ENCODE assay signal across 24 mouse cellular contexts in genomic region chr19:44318545-44318944, GRCm38 (mm10). TPM values are rescaled to one million over a fixed set of nuclear protein-coding genes. Genes with fewer than 3 reads are reported as not detected.
DNase-seq lines count a peak whose midpoint lies in the region; ATAC-seq and TF ChIP-seq lines count a peak whose summit lies in the region.
"Had no signal": no experiment of that assay in that cellular context is flagged by ENCODE, and none has a peak within 500 bp of the region (broad histone marks: within the 10 kb centered on the region; RNA-seq: fewer than 3 reads in every experiment).

No protein-coding gene starts in this region.

- TF ChIP-seq CTCF in layer of hippocampus, adult 2 months (conservative IDR thresholded peaks at IDR 0.05), result peak; percentile 56
- TF ChIP-seq CTCF in midbrain, postnatal 0 days (IDR thresholded peaks at IDR 0.05), result peak; percentile 45

- H3K27me3 ChIP-seq in forebrain, embryonic 11.5 days (ENCODE audit: control insufficient read depth, insufficient read depth, low read length), result no peaks in the 10 kb centered on the region
- H3K27me3 ChIP-seq in forebrain, embryonic 10.5 days (ENCODE audit: poor library complexity, severe bottlenecking), result no peaks in the 10 kb centered on the region
- no peaks in the 10 kb centered on the region for H3K27me3 ChIP-seq in midbrain, postnatal 0 days (ENCODE audit: insufficient read depth, low read length)
- no peaks in the 10 kb centered on the region for H3K27me3 ChIP-seq in midbrain, embryonic 16.5 days (ENCODE audit: control insufficient read depth, insufficient read depth, low read depth, low read length)
- H3K27me3 ChIP-seq: embryonic facial prominence, embryonic 12.5 days; heart, embryonic 13.5 days; hindbrain, embryonic 15.5 days; liver, embryonic 13.5 days; megakaryocyte, embryonic 14.5 days had no signal

- DNase-seq in forebrain, embryonic 11.5 days (ENCODE audit: low spot score), result peak; percentile 20
- DNase-seq in forebrain, embryonic 10.5 days (ENCODE audit: extremely low spot score, low spot score), result no peak
- DNase-seq in layer of hippocampus, adult 2 months (ENCODE audit: low spot score in 2 of 2), result no peak
- no peak for DNase-seq in layer of hippocampus, postnatal 36 days
- no peak for DNase-seq in midbrain, postnatal 0 days (ENCODE audit: low spot score)
- no peak for DNase-seq in thymus, adult 18-20 months
- DNase-seq in right cerebral cortex, postnatal 36 days (ENCODE audit: low spot score in 2 of 2), result no peak
- DNase-seq: adrenal gland, adult 2 months; cerebellum, adult 8-10 months; kidney, adult 11 months; kidney, postnatal 10 days; left cerebral cortex, postnatal 4 days; liver, embryonic 13.5 days; lung, postnatal 14 days; thymus, postnatal 14 days had no signal

- no peak overlapping the region for H3K4me3 ChIP-seq in forebrain, embryonic 11.5 days (ENCODE audit: low read depth, low read length)
- no peak overlapping the region for H3K4me3 ChIP-seq in forebrain, embryonic 10.5 days
- H3K4me3 ChIP-seq in layer of hippocampus, adult 2 months, result no peak overlapping the region
- H3K4me3 ChIP-seq in midbrain, postnatal 0 days (ENCODE audit: low read depth, low read length), result no peak overlapping the region
- H3K4me3 ChIP-seq in midbrain, embryonic 16.5 days (ENCODE audit: low read depth, low read length), result no peak overlapping the region
- H3K4me3 ChIP-seq: embryonic facial prominence, embryonic 12.5 days; erythroblast, embryonic 14.5 days; heart, embryonic 13.5 days; hindbrain, embryonic 15.5 days; liver, embryonic 13.5 days; megakaryocyte, embryonic 14.5 days had no signal

- no peak overlapping the region for H3K27ac ChIP-seq in forebrain, embryonic 11.5 days (ENCODE audit: low read depth, low read length)
- H3K27ac ChIP-seq in forebrain, embryonic 10.5 days, result no peak overlapping the region
- H3K27ac ChIP-seq in layer of hippocampus, adult 2 months, result no peak overlapping the region
- no peak overlapping the region for H3K27ac ChIP-seq in midbrain, postnatal 0 days (ENCODE audit: low read depth, low read length)
- H3K27ac ChIP-seq in midbrain, embryonic 16.5 days (ENCODE audit: low read length), result no peak overlapping the region
- H3K27ac ChIP-seq: embryonic facial prominence, embryonic 12.5 days; heart, embryonic 13.5 days; hindbrain, embryonic 15.5 days; liver, embryonic 13.5 days had no signal

- H3K4me1 ChIP-seq in forebrain, embryonic 11.5 days (replicated peaks; ENCODE audit: control insufficient read depth, insufficient read depth, low read length), result peaks cover 5% of the 10 kb centered on the region; the same call in 1 of the 2 replicates
- H3K4me1 ChIP-seq in forebrain, embryonic 10.5 days, result peaks cover 24% of the 10 kb centered on the region
- no peaks in the 10 kb centered on the region for H3K4me1 ChIP-seq in midbrain, postnatal 0 days (ENCODE audit: insufficient read depth, low read length)
- peaks cover 10% of the 10 kb centered on the region for H3K4me1 ChIP-seq in midbrain, embryonic 16.5 days (ENCODE audit: control insufficient read depth, insufficient read depth, low read length)

- H3K9ac ChIP-seq in forebrain, embryonic 11.5 days (ENCODE audit: low read length), result no peak overlapping the region
- no peak overlapping the region for H3K9ac ChIP-seq in midbrain, postnatal 0 days (replicated peaks; ENCODE audit: low read length, poor library complexity, severe bottlenecking)
- no peak overlapping the region for H3K9ac ChIP-seq in midbrain, embryonic 16.5 days (ENCODE audit: low read depth, low read length)
- H3K9ac ChIP-seq: embryonic facial prominence, embryonic 12.5 days; heart, embryonic 13.5 days; hindbrain, embryonic 15.5 days; liver, embryonic 13.5 days had no signal

- no peaks in the 10 kb centered on the region for H3K36me3 ChIP-seq in forebrain, embryonic 11.5 days (ENCODE audit: control insufficient read depth, insufficient read depth, low read length)
- no peaks in the 10 kb centered on the region for H3K36me3 ChIP-seq in forebrain, embryonic 10.5 days (replicated peaks)
- no peaks in the 10 kb centered on the region for H3K36me3 ChIP-seq in midbrain, postnatal 0 days (ENCODE audit: insufficient read depth, low read length)
- H3K36me3 ChIP-seq in midbrain, embryonic 16.5 days (ENCODE audit: control insufficient read depth, insufficient read depth, low read length), result no peaks in the 10 kb centered on the region
- H3K36me3 ChIP-seq: embryonic facial prominence, embryonic 12.5 days; heart, embryonic 13.5 days; hindbrain, embryonic 15.5 days; liver, embryonic 13.5 days had no signal

- no peak for ATAC-seq in forebrain, embryonic 11.5 days (replicated peaks; ENCODE audit: low FRiP score)
- no peak for ATAC-seq in midbrain, postnatal 0 days (ENCODE audit: low FRiP score)
- no peak for ATAC-seq in midbrain, embryonic 16.5 days
- ATAC-seq: CD4-positive, CD25-positive, alpha-beta regulatory T cell, adult 4 months; forebrain, embryonic 16.5 days had no signal

- H3K9me3 ChIP-seq in forebrain, embryonic 11.5 days (ENCODE audit: control insufficient read depth, low read length), result no peaks in the 10 kb centered on the region; the same call in 1 of the 2 replicates
- no peaks in the 10 kb centered on the region; the same call in 1 of the 2 replicates for H3K9me3 ChIP-seq in forebrain, embryonic 10.5 days
- no peaks in the 10 kb centered on the region for H3K9me3 ChIP-seq in midbrain, postnatal 0 days (ENCODE audit: low read length)
- H3K9me3 ChIP-seq in midbrain, embryonic 16.5 days (replicated peaks; ENCODE audit: control insufficient read depth, low read length, poor library complexity, severe bottlenecking), result no peaks in the 10 kb centered on the region
- H3K9me3 ChIP-seq: embryonic facial prominence, embryonic 12.5 days; hindbrain, embryonic 15.5 days; liver, embryonic 13.5 days had no signal

- no peak overlapping the region for H3K4me2 ChIP-seq in forebrain, embryonic 11.5 days (ENCODE audit: low read depth, low read length, severe bottlenecking)
- no peak overlapping the region for H3K4me2 ChIP-seq in midbrain, postnatal 0 days (ENCODE audit: low read depth, low read length, poor library complexity, severe bottlenecking)
- H3K4me2 ChIP-seq in midbrain, embryonic 16.5 days (ENCODE audit: low read length), result no peak overlapping the region
- H3K4me2 ChIP-seq: embryonic facial prominence, embryonic 12.5 days; heart, embryonic 13.5 days; hindbrain, embryonic 15.5 days; liver, embryonic 13.5 days had no signal

RNA-seq across cellular contexts. Expression of gene Scd4, which starts 14.3 kb away (rescaled TPM):
- not detected in 2 replicates for polyA plus RNA-seq in forebrain, embryonic 11.5 days (2014; fragmentation: Nextera tagmentation; extraction: Ambion mirVana)
- 0.06 TPM in 1 of 2 replicates, not detected in the other for polyA plus RNA-seq in forebrain, embryonic 10.5 days (2016; fragmentation: Nextera tagmentation; extraction: Ambion mirVana)
- total RNA-seq in layer of hippocampus, adult 2 months (2021), result 1 to 10 TPM; 2.3 to 2.5 TPM
- total RNA-seq in layer of hippocampus, postnatal 36 days (2021), result 1 to 10 TPM; 1.7 to 2.7 TPM
- total RNA-seq in midbrain, postnatal 0 days (2014; rRNA removed), result 0.33 and 0.44 TPM in 2 replicates
- 0.17 TPM in 1 of 2 replicates, not detected in the other for polyA plus RNA-seq in midbrain, postnatal 0 days (2015; fragmentation: Nextera tagmentation; extraction: Ambion mirVana)
- 0.18 and 0.19 TPM in 2 replicates for polyA plus RNA-seq in midbrain, embryonic 16.5 days (2015; fragmentation: Nextera tagmentation; extraction: Ambion mirVana)
- polyA plus RNA-seq: erythroblast, embryonic 14.5 days; neural tube, embryonic 11.5 days had no signal

RNA-seq across cellular contexts. Expression of gene Scd2, which starts 25.1 kb away (rescaled TPM):
- 433 and 466 TPM in 2 replicates for polyA plus RNA-seq in forebrain, embryonic 11.5 days (2014; fragmentation: Nextera tagmentation; extraction: Ambion mirVana)
- polyA plus RNA-seq in forebrain, embryonic 10.5 days (2016; fragmentation: Nextera tagmentation; extraction: Ambion mirVana), result 369 and 403 TPM in 2 replicates
- total RNA-seq in layer of hippocampus, adult 2 months (2021), result 100 to 1,000 TPM; 597 to 622 TPM
- total RNA-seq in layer of hippocampus, postnatal 36 days (2021), result 100 to 1,000 TPM; 621 to 658 TPM
- 905 and 948 TPM in 2 replicates for total RNA-seq in midbrain, postnatal 0 days (2014; rRNA removed)
- 224 and 226 TPM in 2 replicates for polyA plus RNA-seq in midbrain, postnatal 0 days (2015; fragmentation: Nextera tagmentation; extraction: Ambion mirVana)
- 281 and 311 TPM in 2 replicates for polyA plus RNA-seq in midbrain, embryonic 16.5 days (2015; fragmentation: Nextera tagmentation; extraction: Ambion mirVana)
